Mouse (Mus musculus) leukemia stem cell, adult 10-12 weeks (primary cell): ENCODE data around the gene Tmem131l. TPM values are rescaled to one million over a fixed set of nuclear protein-coding genes. Genes with fewer than 3 reads are reported as not detected.

Experiments
- polyA plus RNA-seq: library from polyadenylated mRNA; stranded (reverse); fragments of >175 nt; gene quantifications from 2 replicates; pipeline ENCODE4 v1.2.3, GENCODE M21; 2012; ENCODE audit warnings: low replicate concordance

Gene Tmem131l
- polyA plus RNA-seq, result 41.8 and 60.6 TPM in 2 replicates

GRCm38 (mm10) chr3:84039646-84040475 is at the start of gene Tmem131l:
TSS of gene Tmem131l (minus strand) at chr3:84040175.

Other genes starting within 250 kb of the Tmem131l start
- gene Tlr2, start 198.4 kb downstream of the Tmem131l start, polyA plus RNA-seq, result 0.30 and 0.58 TPM in 2 replicates
- 0.28 and 0.71 TPM in 2 replicates for gene Mnd1, start 115.6 kb upstream of the Tmem131l start, polyA plus RNA-seq
- gene Gm6525, start 133.9 kb upstream of the Tmem131l start, polyA plus RNA-seq, result not detected in 2 replicates